Mouse (Mus musculus) T-cell, adult 2 months (primary cell): ENCODE results near the gene Ppargc1a.

Source experiments
- DNase-seq: peaks from one replicate; pipeline ENCODE4 v3.0.0; 2022; ENCODE audit warnings: low spot score

The Ppargc1a gene

GRCm38 (mm10) chr5:51412303-51413117 lies 155.0 kb downstream of the Ppargc1a start:
- DNase-seq = no peak

- no peak for DNase-seq
These were observed 157.5 kb downstream of the Ppargc1a start for GRCm38 (mm10) chr5:51410006-51410405.

- DNase-seq = no peak
These were observed 161.1 kb downstream of the Ppargc1a start for GRCm38 (mm10) chr5:51406406-51406805.
